Mouse (Mus musculus) naive thymus-derived CD4-positive, alpha-beta T cell, adult 2 months (primary cell): ENCODE measurements around the gene Naa20.
"Not testable (repeated sequence)": the region's sequence is repeated elsewhere in the genome, so short reads cannot be mapped to it uniquely, and the experiment has no call there.

Experiments
- DNase-seq: peaks from one replicate; pipeline ENCODE4 v3.0.0-alpha.2; 2011; ENCODE audit warnings: low read depth

The Naa20 gene

GRCm38 (mm10) chr2:145884913-145885785 lies 16.8 kb upstream of the Naa20 start:
- DNase-seq: no peak

- DNase-seq: no peak
Observed at GRCm38 (mm10) chr2:145887937-145888765, 13.7 kb upstream of the Naa20 start.

GRCm38 (mm10) chr2:145888766-145889480 lies 13.0 kb upstream of the Naa20 start:
- no peak for DNase-seq

GRCm38 (mm10) chr2:145890571-145890970 lies 11.3 kb upstream of the Naa20 start:
- DNase-seq: no peak

GRCm38 (mm10) chr2:145893756-145894155 lies 8.1 kb upstream of the Naa20 start:
- no peak for DNase-seq

GRCm38 (mm10) chr2:145898106-145898505 lies 3.8 kb upstream of the Naa20 start:
- no peak for DNase-seq

- not testable (repeated sequence) for DNase-seq
Observed at GRCm38 (mm10) chr2:145900318-145900717, 1.6 kb upstream of the Naa20 start.

GRCm38 (mm10) chr2:145903061-145903901 lies 1.4 kb downstream of the Naa20 start:
- DNase-seq: peak; percentile 88

GRCm38 (mm10) chr2:145903983-145904616 lies 2.2 kb downstream of the Naa20 start:
- DNase-seq: peak; percentile 18

- DNase-seq: peak; percentile 45
Observed at GRCm38 (mm10) chr2:145905156-145905555, 3.3 kb downstream of the Naa20 start.

- DNase-seq: not testable (repeated sequence)
Observed at GRCm38 (mm10) chr2:145905884-145906283, 4.0 kb downstream of the Naa20 start.

GRCm38 (mm10) chr2:145920941-145921650 lies 19.2 kb downstream of the Naa20 start:
- no peak for DNase-seq

- DNase-seq: peak; percentile 96
Observed at GRCm38 (mm10) chr2:145934339-145935231, 32.7 kb downstream of the Naa20 start, which contains the start of the genes Cfap61 and Crnkl1. Cfap61 (plus strand) TSS chr2:145934784. Crnkl1 (minus strand) TSS chr2:145935014.

GRCm38 (mm10) chr2:145936975-145937374 lies 35.1 kb downstream of the Naa20 start:
- no peak for DNase-seq

- DNase-seq: no peak
Observed at GRCm38 (mm10) chr2:145941403-145941802, 39.5 kb downstream of the Naa20 start.

- DNase-seq: no peak
Observed at GRCm38 (mm10) chr2:145944286-145944685, 42.4 kb downstream of the Naa20 start.

GRCm38 (mm10) chr2:145948402-145948954 lies 46.6 kb downstream of the Naa20 start:
- DNase-seq: no peak

GRCm38 (mm10) chr2:145949475-145950068 lies 47.7 kb downstream of the Naa20 start:
- DNase-seq: no peak
